Mouse (Mus musculus): ENCODE results near the gene Gm47959.

GRCm38 (mm10) chr1:82991062-82991461 is 9.3 kb upstream of the Gm47959 start:
- TF ChIP-seq CTCF (IDR thresholded peaks at IDR 0.05; ENCODE audit: low read depth) (no peak), EP300 (IDR thresholded peaks at IDR 0.05; ENCODE audit: low read depth) (no peak)
